Mouse (Mus musculus) hindbrain, postnatal 0 days (tissue): ENCODE results near the gene Rft1. TPM values are rescaled to one million over a fixed set of nuclear protein-coding genes. Genes with fewer than 3 reads are reported as not detected.
A peak's percentile ranks its signal among the peaks of the same experiment; 100 is the strongest.

Experiments
- ATAC-seq: fragments of 200-750 bp; cut with Nextera tagmentation; 2 replicates; pipeline ENCODE4 v1.8.0; 2017; ENCODE audit warnings: mild to moderate bottlenecking, moderate TSS enrichment, moderate library complexity
- DNase-seq: peaks from one replicate; pipeline ENCODE4 v3.0.0-alpha.2; 2015; ENCODE audit warnings: low spot score
- H3K27ac ChIP-seq: fragments of 300-500 bp; sonication (generic); 2 replicates; pipeline ENCODE4 v1.5.1; 2014; ENCODE audit warnings: mild to moderate bottlenecking
- H3K27me3 ChIP-seq: fragments of 300-500 bp; sonication (generic); 2 replicates; pipeline ENCODE4 v1.6.1; 2014; ENCODE audit warnings: low read length, mixed read lengths; ENCODE audit not compliant: insufficient read depth
- H3K36me3 ChIP-seq: fragments of 300-500 bp; sonication (generic); 2 replicates; pipeline ENCODE4 v1.6.1; 2014; ENCODE audit warnings: low read length, mixed read lengths; ENCODE audit not compliant: insufficient read depth
- H3K4me1 ChIP-seq: fragments of 300-500 bp; sonication (generic); 2 replicates; pipeline ENCODE4 v1.6.1; 2014; ENCODE audit warnings: antibody characterized with exemption, low read length, mixed read lengths; ENCODE audit not compliant: insufficient read depth
- H3K4me2 ChIP-seq: fragments of 300-500 bp; sonication (generic); 2 replicates; pipeline ENCODE4 v1.6.1; 2014; ENCODE audit warnings: low read depth, mild to moderate bottlenecking, low read length, moderate library complexity, mixed read lengths
- H3K4me3 ChIP-seq: fragments of 300-500 bp; sonication (generic); 2 replicates; pipeline ENCODE4 v1.5.1; 2014; ENCODE audit warnings: low read length
- H3K9ac ChIP-seq: fragments of 300-500 bp; sonication (generic); replicated peaks from 2 replicates; pipeline ENCODE4 v1.6.1; 2014; ENCODE audit warnings: mild to moderate bottlenecking, low read length, moderate library complexity, mixed read lengths
- H3K9me3 ChIP-seq: fragments of 300-500 bp; sonication (generic); 2 replicates; pipeline ENCODE4 v1.6.1; 2016; ENCODE audit warnings: low read length, mixed read lengths
- CTCF ChIP-seq: IDR thresholded peaks from 2 replicates; pipeline ENCODE4 v1.5.1; 2016; ENCODE audit warnings: antibody characterized with exemption, control low read depth, low read depth
- WGBS: fragments of 180-500 bp; shearing (Covaris S2); extraction: QIAGEN DNeasy Blood & Tissue Kit; methylation state at CpG from one replicate; pipeline ENCODE4 v1.1.7; 2014; 5-methylcytosine and 5-hydroxymethylcytosine counted together
- polyA plus RNA-seq: library from polyadenylated mRNA; unstranded; fragments of >200 nt; fragmentation: Nextera tagmentation; extraction: Ambion mirVana; gene quantifications from 2 replicates; pipeline ENCODE4 v1.2.1, GENCODE M21; 2015
- total RNA-seq: library from RNA; depleted of rRNA; stranded (reverse); fragments of >200 nt; gene quantifications from 2 replicates; pipeline ENCODE4 v1.2.3, GENCODE M21; 2014

Gene Rft1
- total and polyA plus RNA-seq, 2 experiments from 2014 or later: 10.1 to 18.2 TPM

- H3K4me3 ChIP-seq: no peak overlapping the region
- no peak for ATAC-seq
These were observed 29.9 kb upstream of the Rft1 start for GRCm38 (mm10) chr14:30624277-30624721.

GRCm38 (mm10) chr14:30625131-30625807 lies 28.9 kb upstream of the Rft1 start:
- H3K36me3 ChIP-seq: no peaks in the 10 kb centered on the region
- peak overlapping the region; percentile 58 for H3K27ac ChIP-seq
- peak overlapping the region; percentile 50 for H3K9ac ChIP-seq
- H3K4me1 ChIP-seq: peaks cover 4% of the 10 kb centered on the region; the same call in 1 of the 2 replicates
- peak overlapping the region; percentile 62 for H3K4me2 ChIP-seq
- H3K27me3 ChIP-seq: no peaks in the 10 kb centered on the region
- 2% methylated on average over 39 of the region's 39 CpGs for WGBS
- no peak for TF ChIP-seq CTCF
- ATAC-seq (peak; percentile 37; the same call in 1 of the 2 replicates), DNase-seq (peak; percentile 25)
- H3K4me3 ChIP-seq: peak overlapping the region; percentile 47
- no peaks in the 10 kb centered on the region for H3K9me3 ChIP-seq

More at GRCm38 (mm10) chr14:30624277-30624721, 29.9 kb upstream of the Rft1 start:
- peak; percentile 53 for TF ChIP-seq CTCF
- Histone ChIP-seq H3K27ac (no peak overlapping the region), H3K9me3 (no peaks in the 10 kb centered on the region), H3K4me2 (peak overlapping the region; percentile 62), H3K27me3 (no peaks in the 10 kb centered on the region), H3K4me1 (peaks cover 4% of the 10 kb centered on the region; the same call in 1 of the 2 replicates), H3K9ac (no peak overlapping the region), H3K36me3 (no peaks in the 10 kb centered on the region)
- 45% methylated on average over 8 of the region's 8 CpGs for WGBS
- peak; percentile 10 for DNase-seq

GRCm38 (mm10) chr14:30625856-30626726 lies 28.1 kb upstream of the Rft1 start, which contains the start of gene Prkcd:
TSS of gene Prkcd (minus strand) at chr14:30626210.
- H3K27ac ChIP-seq: peak within 1 kb of the TSS; percentile 58
- H3K36me3 ChIP-seq: no peaks in the 10 kb centered on the region
- TF ChIP-seq CTCF: no peak
- peaks cover 4% of the 10 kb centered on the region; the same call in 1 of the 2 replicates for H3K4me1 ChIP-seq
- no peaks in the 10 kb centered on the region for H3K9me3 ChIP-seq
- under 1% methylated on average over 64 of the region's 71 CpGs for WGBS
- H3K27me3 ChIP-seq: no peaks in the 10 kb centered on the region
- H3K9ac ChIP-seq: peak within 1 kb of the TSS; percentile 50
- ATAC-seq (peak; percentile 62), DNase-seq (peak; percentile 62)
- peak within 1 kb of the TSS; percentile 62 for H3K4me2 ChIP-seq
- peak within 1 kb of the TSS; percentile 47 for H3K4me3 ChIP-seq

GRCm38 (mm10) chr14:30626756-30627742 lies 27.1 kb upstream of the Rft1 start:
- H3K27ac ChIP-seq: peak overlapping the region; percentile 58
- no peak for ATAC-seq
- no peak for DNase-seq
- no peak for TF ChIP-seq CTCF
- peak overlapping the region; percentile 62 for H3K4me2 ChIP-seq
- H3K27me3 ChIP-seq: no peaks in the 10 kb centered on the region
- 48% methylated on average over 12 of the region's 12 CpGs for WGBS
- H3K9me3 ChIP-seq: no peaks in the 10 kb centered on the region
- peak overlapping the region; percentile 47; the same call in 1 of the 2 replicates for H3K4me3 ChIP-seq
- H3K9ac ChIP-seq: 0 out of 2 replicates have a peak overlapping the region, but pooled peaks have one; percentile 50
- H3K4me1 ChIP-seq: peaks cover 4% of the 10 kb centered on the region; the same call in 1 of the 2 replicates
- H3K36me3 ChIP-seq: no peaks in the 10 kb centered on the region

DNA sequence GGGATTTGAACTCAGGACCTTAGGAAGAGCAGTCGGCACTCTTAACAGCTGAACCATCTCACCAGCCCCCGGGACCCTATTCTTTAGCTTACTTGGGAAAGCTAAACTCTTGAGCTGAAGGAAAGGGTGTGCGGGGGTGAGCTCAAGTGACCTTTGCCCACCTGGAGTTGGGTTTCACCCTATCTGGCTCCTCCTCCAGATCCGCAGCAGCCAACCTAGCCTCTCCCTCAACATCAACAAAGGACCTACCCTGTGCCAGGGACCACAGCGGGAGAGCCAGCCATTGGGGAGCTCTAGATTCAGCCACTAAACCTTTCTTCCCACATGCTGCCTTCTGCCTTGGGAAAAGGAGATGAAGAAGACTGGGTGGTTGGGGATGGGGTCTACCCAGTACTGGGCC lies 25.9 kb upstream of the Rft1 start:
- no peaks in the 10 kb centered on the region for H3K36me3 ChIP-seq
- TF ChIP-seq CTCF: no peak
- no peak for ATAC-seq

More for the DNA sequence above, 25.9 kb upstream of the Rft1 start:
- WGBS: 89% methylated on average over 5 of the region's 5 CpGs
- Histone ChIP-seq H3K27ac (no peak overlapping the region), H3K4me2 (no peak overlapping the region), H3K27me3 (no peaks in the 10 kb centered on the region), H3K9me3 (no peaks in the 10 kb centered on the region), H3K4me1 (peaks cover 4% of the 10 kb centered on the region; the same call in 1 of the 2 replicates), H3K9ac (no peak overlapping the region), H3K4me3 (no peak overlapping the region)
- no peak for DNase-seq
